Mouse (Mus musculus) cerebral cortex, adult 2 months (tissue): ENCODE measurements around the gene Ceacam10.

ENCODE experiments used
- WGBS: fragments of 180-500 bp; shearing (Covaris S2); methylation state at CpG from one replicate; pipeline ENCODE4 v1.1.7; 2018; 5-methylcytosine and 5-hydroxymethylcytosine counted together

Ceacam10 gene

GRCm38 (mm10) chr7:24776918-24777317, at the start of gene Ceacam10:
Ceacam10 (plus strand) TSS chr7:24777206.
- WGBS: 59% methylated on average over 4 of the region's 4 CpGs

- 24% methylated on average over 17 of the region's 17 CpGs for WGBS
Observed at GRCm38 (mm10) chr7:24735970-24736670, 40.9 kb upstream of the Ceacam10 start.

- WGBS: 50% methylated on average over 4 of the region's 4 CpGs
Observed at GRCm38 (mm10) chr7:24750695-24751094, 26.3 kb upstream of the Ceacam10 start.

GRCm38 (mm10) chr7:24751610-24752009, 25.4 kb upstream of the Ceacam10 start:
- 95% methylated on average over 2 of the region's 2 CpGs for WGBS

GRCm38 (mm10) chr7:24753476-24753875, 23.5 kb upstream of the Ceacam10 start:
- WGBS: 69% methylated on average over 5 of the region's 5 CpGs

- 92% methylated on average over 1 of the region's 1 CpGs for WGBS
Observed at GRCm38 (mm10) chr7:24758520-24758919, 18.5 kb upstream of the Ceacam10 start.

- 89% methylated on average over 6 of the region's 6 CpGs for WGBS
Observed at GRCm38 (mm10) chr7:24760211-24760610, 16.8 kb upstream of the Ceacam10 start, which contains the start of gene Cd177. Cd177 (minus strand) TSS chr7:24760311.

GRCm38 (mm10) chr7:24761161-24761560, 15.8 kb upstream of the Ceacam10 start:
- 82% methylated on average over 6 of the region's 6 CpGs for WGBS

GRCm38 (mm10) chr7:24762574-24762973, 14.4 kb upstream of the Ceacam10 start:
- 94% methylated on average over 8 of the region's 8 CpGs for WGBS

- WGBS: 42% methylated on average over 3 of the region's 3 CpGs
Observed at GRCm38 (mm10) chr7:24773942-24774535, 3.0 kb upstream of the Ceacam10 start.

- WGBS: 69% methylated on average over 2 of the region's 2 CpGs
Observed at GRCm38 (mm10) chr7:24776145-24776544, 861 bp upstream of the Ceacam10 start.

GRCm38 (mm10) chr7:24797918-24798317, 20.9 kb downstream of the Ceacam10 start:
- WGBS: 86% methylated on average over 1 of the region's 1 CpGs

- WGBS: 63% methylated on average over 7 of the region's 7 CpGs
Observed at GRCm38 (mm10) chr7:24802149-24802767, 25.3 kb downstream of the Ceacam10 start.

- 46% methylated on average over 6 of the region's 6 CpGs for WGBS
Observed at GRCm38 (mm10) chr7:24804826-24805225, 27.8 kb downstream of the Ceacam10 start.

GRCm38 (mm10) chr7:24809041-24809440, 32.0 kb downstream of the Ceacam10 start:
- 72% methylated on average over 2 of the region's 2 CpGs for WGBS

GRCm38 (mm10) chr7:24817502-24817901, 40.5 kb downstream of the Ceacam10 start:
- 4% methylated on average over 3 of the region's 3 CpGs for WGBS

- WGBS: 71% methylated on average over 7 of the region's 7 CpGs
Observed at GRCm38 (mm10) chr7:24824452-24824851, 47.4 kb downstream of the Ceacam10 start.

GRCm38 (mm10) chr7:24827181-24827580, 50.2 kb downstream of the Ceacam10 start:
- WGBS: 90% methylated on average over 4 of the region's 4 CpGs
